Mouse (Mus musculus): ENCODE measurements around the gene Tbk1. TPM values are rescaled to one million over a fixed set of nuclear protein-coding genes. Genes with fewer than 3 reads are reported as not detected.

Gene Tbk1
- polyA plus RNA-seq, 1 experiment, result 31.8 TPM

GRCm38 (mm10) chr10:121496616-121497015 is 90.0 kb downstream of the Tbk1 start:
- no peak for DNase-seq (ENCODE audit: low read depth)
- TF ChIP-seq POLR2A (IDR thresholded peaks at IDR 0.05; ENCODE audit: borderline replicate concordance, extremely low read depth, insufficient read depth, insufficient read length, poor library complexity, severe bottlenecking), result no peak
- no peak for TF ChIP-seq CTCF (IDR thresholded peaks at IDR 0.05; ENCODE audit: borderline replicate concordance, extremely low read depth, insufficient read depth, insufficient read length)

Other genes starting within 250 kb of the Tbk1 start
- gene Tbc1d30, start 235.5 kb downstream of the Tbk1 start, polyA plus RNA-seq (2012; rRNA removed), result 13.9 and 25.1 TPM in 2 replicates
- gene Gns, start 221.7 kb downstream of the Tbk1 start, polyA plus RNA-seq (2012; rRNA removed), result 23.7 and 42.6 TPM in 2 replicates
- gene Rassf3, start 110.4 kb downstream of the Tbk1 start, polyA plus RNA-seq (2012; rRNA removed), result 5.4 and 7.3 TPM in 2 replicates
- gene Xpot, start 39.5 kb upstream of the Tbk1 start, polyA plus RNA-seq (2012; rRNA removed), result 78.9 and 84.4 TPM in 2 replicates
- gene D930020B18Rik, start 54.8 kb upstream of the Tbk1 start, polyA plus RNA-seq (2012; rRNA removed), result 0.14 TPM in 2 replicates
- 4.2 and 4.8 TPM in 2 replicates for gene BC048403, start 153.2 kb upstream of the Tbk1 start, polyA plus RNA-seq (2012; rRNA removed)

All from brain, embryonic 14.5 days (tissue).